Mouse (Mus musculus): ENCODE measurements around the gene Anapc10. TPM values are rescaled to one million over a fixed set of nuclear protein-coding genes. Genes with fewer than 3 reads are reported as not detected.

The Anapc10 gene
- total RNA-seq, 1 experiment from 2014 or later = 13.3 TPM

GRCm38 (mm10) chr8:79796690-79797089 lies 85.1 kb downstream of the Anapc10 start:
- no peak for ATAC-seq (replicated peaks in 1 of 2; ENCODE audit: insufficient read depth in 1 of 2, low FRiP score in 2 of 2, low TSS enrichment in 1 of 2, low read depth in 1 of 2, poor library complexity in 2 of 2, severe bottlenecking in 2 of 2)

GRCm38 (mm10) chr8:79804499-79804898 lies 92.9 kb downstream of the Anapc10 start:
- ATAC-seq (replicated peaks in 1 of 2; ENCODE audit: insufficient read depth in 1 of 2, low FRiP score in 2 of 2, low TSS enrichment in 1 of 2, low read depth in 1 of 2, poor library complexity in 2 of 2, severe bottlenecking in 2 of 2) = no peak

GRCm38 (mm10) chr8:79806971-79807370 lies 95.4 kb downstream of the Anapc10 start:
- ATAC-seq (replicated peaks in 1 of 2; ENCODE audit: insufficient read depth in 1 of 2, low FRiP score in 2 of 2, low TSS enrichment in 1 of 2, low read depth in 1 of 2, poor library complexity in 2 of 2, severe bottlenecking in 2 of 2) = no peak

GRCm38 (mm10) chr8:79826534-79826933 lies 114.9 kb downstream of the Anapc10 start:
- ATAC-seq (replicated peaks in 1 of 2; ENCODE audit: insufficient read depth in 1 of 2, low FRiP score in 2 of 2, low TSS enrichment in 1 of 2, low read depth in 1 of 2, poor library complexity in 2 of 2, severe bottlenecking in 2 of 2) = no peak

Other genes with a start within 250 kb of the Anapc10 start
- 78.3 and 83.3 TPM in 2 replicates for gene Otud4, start 72.2 kb upstream of the Anapc10 start, total RNA-seq (2017)
- 162 and 235 TPM in 2 replicates for gene Abce1, start 80 bp upstream of the Anapc10 start, total RNA-seq (2017)